Mouse (Mus musculus) midbrain, embryonic 12.5 days (tissue): ENCODE data around the gene Dazap1. TPM values are rescaled to one million over a fixed set of nuclear protein-coding genes. Genes with fewer than 3 reads are reported as not detected.

ENCODE experiments used
- ATAC-seq: fragments of 200-750 bp; cut with Nextera tagmentation; 2 replicates; pipeline ENCODE4 v1.8.0; 2017; ENCODE audit warnings: low read depth, moderate TSS enrichment, moderate library complexity; ENCODE audit not compliant: low FRiP score
- H3K27ac ChIP-seq: fragments of 300-500 bp; sonication (generic); replicated peaks from 2 replicates; pipeline ENCODE4 v1.5.1; 2016; ENCODE audit warnings: mild to moderate bottlenecking
- H3K27me3 ChIP-seq: fragments of 300-500 bp; sonication (generic); 2 replicates; pipeline ENCODE4 v1.6.1; 2016; ENCODE audit warnings: mild to moderate bottlenecking
- H3K36me3 ChIP-seq: fragments of 300-500 bp; sonication (generic); 2 replicates; pipeline ENCODE4 v1.6.1; 2016
- H3K4me1 ChIP-seq: fragments of 300-500 bp; sonication (generic); 2 replicates; pipeline ENCODE4 v1.6.1; 2016
- H3K4me2 ChIP-seq: fragments of 300-500 bp; sonication (generic); replicated peaks from 2 replicates; pipeline ENCODE4 v1.6.1; 2016; ENCODE audit warnings: mild to moderate bottlenecking, moderate library complexity
- H3K4me3 ChIP-seq: fragments of 300-500 bp; sonication (generic); 2 replicates; pipeline ENCODE4 v1.5.1; 2016; ENCODE audit warnings: mild to moderate bottlenecking
- H3K9ac ChIP-seq: fragments of 300-500 bp; sonication (generic); replicated peaks from 2 replicates; pipeline ENCODE4 v1.6.1; 2016; ENCODE audit warnings: mild to moderate bottlenecking, moderate library complexity
- H3K9me3 ChIP-seq: fragments of 300-500 bp; sonication (generic); 2 replicates; pipeline ENCODE4 v1.6.1; 2016; ENCODE audit warnings: mild to moderate bottlenecking
- WGBS: fragments of 180-500 bp; shearing (Covaris S2); methylation state at CpG from one replicate; pipeline ENCODE4 v1.1.7; 2016; 5-methylcytosine and 5-hydroxymethylcytosine counted together
- microRNA-seq: library from miRNA; unstranded; fragments of <30 nt; microRNA quantifications from one replicate; pipeline ENCODE4, GENCODE M21; 2017
- polyA plus RNA-seq: library from polyadenylated mRNA; unstranded; fragments of >200 nt; fragmentation: Nextera tagmentation; extraction: Ambion mirVana; gene quantifications from 2 replicates; pipeline ENCODE4 v1.2.1, GENCODE M21; 2016

Gene Dazap1
- polyA plus RNA-seq, 1 experiment from 2014 or later: 61.2 TPM

GRCm38 (mm10) chr10:80331636-80332524, 70.6 kb downstream of the Dazap1 start:
- Histone ChIP-seq H3K4me3 (no peak overlapping the region), H3K9ac (no peak overlapping the region), H3K9me3 (no peaks in the 10 kb centered on the region), H3K36me3 (no peaks in the 10 kb centered on the region), H3K27me3 (peaks cover 40% of the 10 kb centered on the region), H3K4me2 (no peak overlapping the region), H3K4me1 (peaks cover 15% of the 10 kb centered on the region), H3K27ac (no peak overlapping the region)
- no peak for ATAC-seq
- WGBS: 68% methylated on average over 10 of the region's 10 CpGs

GRCm38 (mm10) chr10:80332525-80332989, 71.3 kb downstream of the Dazap1 start:
- 82% methylated on average over 5 of the region's 5 CpGs for WGBS
- Histone ChIP-seq H3K27me3 (peaks cover 39% of the 10 kb centered on the region), H3K9me3 (no peaks in the 10 kb centered on the region), H3K9ac (no peak overlapping the region), H3K27ac (no peak overlapping the region), H3K36me3 (no peaks in the 10 kb centered on the region), H3K4me1 (peaks cover 15% of the 10 kb centered on the region), H3K4me2 (no peak overlapping the region), H3K4me3 (no peak overlapping the region)
- ATAC-seq: no peak

DNA sequence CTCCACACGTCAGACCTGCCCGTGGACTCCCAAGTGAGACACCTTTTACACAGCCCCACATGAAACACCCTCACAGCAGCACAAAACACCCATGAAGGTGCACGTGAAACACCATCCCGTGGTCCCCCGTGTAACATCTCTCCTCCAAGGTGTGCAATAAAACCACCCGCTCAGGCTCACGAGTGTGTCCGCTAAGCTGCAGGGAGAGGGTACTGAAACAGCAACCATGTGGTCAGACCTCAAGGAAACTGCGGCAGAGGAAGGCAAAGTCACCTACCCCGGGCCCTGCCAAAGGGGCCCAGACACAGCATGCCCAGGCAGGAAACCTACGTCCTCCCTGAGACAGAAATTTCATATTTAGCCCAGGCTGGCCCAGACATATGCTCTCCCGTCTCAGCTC, 75.0 kb downstream of the Dazap1 start:
- ATAC-seq: no peak
- Histone ChIP-seq H3K27me3 (peaks cover 46% of the 10 kb centered on the region), H3K36me3 (no peaks in the 10 kb centered on the region), H3K27ac (no peak overlapping the region), H3K4me2 (no peak overlapping the region), H3K9ac (no peak overlapping the region), H3K4me1 (peaks cover 6% of the 10 kb centered on the region; the same call in 1 of the 2 replicates), H3K4me3 (no peak overlapping the region), H3K9me3 (no peaks in the 10 kb centered on the region)
- 90% methylated on average over 12 of the region's 12 CpGs for whole genome bisulfite sequencing

Small RNA genes lying within 50 kb of the gene (microRNA-seq; reads per million reads assigned to microRNA genes)
- gene Mir6911: 0.93 reads per million

Other genes with a start within 250 kb of the Dazap1 start
- gene Arhgap45, start 244.8 kb upstream of the Dazap1 start, polyA plus RNA-seq: 4.5 and 5.6 TPM in 2 replicates
- gene Polr2e, start 221.7 kb upstream of the Dazap1 start, polyA plus RNA-seq: 172 and 173 TPM in 2 replicates
- gene Gpx4, start 214.3 kb upstream of the Dazap1 start, polyA plus RNA-seq: 483 and 524 TPM in 2 replicates
- gene Sbno2, start 155.9 kb upstream of the Dazap1 start, polyA plus RNA-seq: 14.7 and 15.7 TPM in 2 replicates
- 16.7 and 20.3 TPM in 2 replicates for gene Stk11, start 145.7 kb upstream of the Dazap1 start, polyA plus RNA-seq
- gene Atp5d, start 122.9 kb upstream of the Dazap1 start, polyA plus RNA-seq: 379 and 384 TPM in 2 replicates
- gene Cbarp, start 120.7 kb upstream of the Dazap1 start, polyA plus RNA-seq: 19.3 and 20.0 TPM in 2 replicates
- 41.7 and 46.4 TPM in 2 replicates for gene Midn, start 113.2 kb upstream of the Dazap1 start, polyA plus RNA-seq
- gene Cirbp, start 95.5 kb upstream of the Dazap1 start, polyA plus RNA-seq: 227 and 233 TPM in 2 replicates
- gene 1600002K03Rik, start 88.5 kb upstream of the Dazap1 start, polyA plus RNA-seq: 12.9 and 13.6 TPM in 2 replicates
- 114 and 127 TPM in 2 replicates for gene Efna2, start 82.0 kb upstream of the Dazap1 start, polyA plus RNA-seq
- gene Mum1, start 35.1 kb upstream of the Dazap1 start, polyA plus RNA-seq: 151 and 195 TPM in 2 replicates
- 205 and 213 TPM in 2 replicates for gene Ndufs7, start 12.4 kb upstream of the Dazap1 start, polyA plus RNA-seq
- 28.1 and 29.5 TPM in 2 replicates for gene Gamt, start 474 bp upstream of the Dazap1 start, polyA plus RNA-seq
- 671 and 694 TPM in 2 replicates for gene Rps15, start 31.0 kb downstream of the Dazap1 start, polyA plus RNA-seq
- 181 and 193 TPM in 2 replicates for gene Apc2, start 34.5 kb downstream of the Dazap1 start, polyA plus RNA-seq
- gene 2310011J03Rik, start 59.1 kb downstream of the Dazap1 start, polyA plus RNA-seq: 36.2 and 44.5 TPM in 2 replicates
- gene Pcsk4, start 68.0 kb downstream of the Dazap1 start, polyA plus RNA-seq: 2.4 and 3.7 TPM in 2 replicates
- gene Reep6, start 68.5 kb downstream of the Dazap1 start, polyA plus RNA-seq: 3.1 and 4.3 TPM in 2 replicates
- 0.38 and 0.79 TPM in 2 replicates for gene Adamtsl5, start 86.9 kb downstream of the Dazap1 start, polyA plus RNA-seq
- gene Plk5, start 95.0 kb downstream of the Dazap1 start, polyA plus RNA-seq: 0.31 and 0.52 TPM in 2 replicates
- 18.4 and 19.7 TPM in 2 replicates for gene Mex3d, start 126.2 kb downstream of the Dazap1 start, polyA plus RNA-seq
- gene Mbd3, start 138.1 kb downstream of the Dazap1 start, polyA plus RNA-seq: 288 and 314 TPM in 2 replicates
- gene Uqcr11, start 145.3 kb downstream of the Dazap1 start, polyA plus RNA-seq: 398 and 414 TPM in 2 replicates
- 185 and 191 TPM in 2 replicates for gene Tcf3, start 172.2 kb downstream of the Dazap1 start, polyA plus RNA-seq
- 2.8 and 3.2 TPM in 2 replicates for gene Onecut3, start 233.3 kb downstream of the Dazap1 start, polyA plus RNA-seq